Mouse (Mus musculus) testis, postnatal 14 days (tissue): ENCODE results near the gene Fcna.

Experiments used
- DNase-seq: peaks from one replicate; pipeline ENCODE4 v3.0.0; 2021; ENCODE audit warnings: low spot score

Gene Fcna

GRCm38 (mm10) chr2:25577951-25578795 lies 49.7 kb downstream of the Fcna start:
- no peak for DNase-seq

DNA sequence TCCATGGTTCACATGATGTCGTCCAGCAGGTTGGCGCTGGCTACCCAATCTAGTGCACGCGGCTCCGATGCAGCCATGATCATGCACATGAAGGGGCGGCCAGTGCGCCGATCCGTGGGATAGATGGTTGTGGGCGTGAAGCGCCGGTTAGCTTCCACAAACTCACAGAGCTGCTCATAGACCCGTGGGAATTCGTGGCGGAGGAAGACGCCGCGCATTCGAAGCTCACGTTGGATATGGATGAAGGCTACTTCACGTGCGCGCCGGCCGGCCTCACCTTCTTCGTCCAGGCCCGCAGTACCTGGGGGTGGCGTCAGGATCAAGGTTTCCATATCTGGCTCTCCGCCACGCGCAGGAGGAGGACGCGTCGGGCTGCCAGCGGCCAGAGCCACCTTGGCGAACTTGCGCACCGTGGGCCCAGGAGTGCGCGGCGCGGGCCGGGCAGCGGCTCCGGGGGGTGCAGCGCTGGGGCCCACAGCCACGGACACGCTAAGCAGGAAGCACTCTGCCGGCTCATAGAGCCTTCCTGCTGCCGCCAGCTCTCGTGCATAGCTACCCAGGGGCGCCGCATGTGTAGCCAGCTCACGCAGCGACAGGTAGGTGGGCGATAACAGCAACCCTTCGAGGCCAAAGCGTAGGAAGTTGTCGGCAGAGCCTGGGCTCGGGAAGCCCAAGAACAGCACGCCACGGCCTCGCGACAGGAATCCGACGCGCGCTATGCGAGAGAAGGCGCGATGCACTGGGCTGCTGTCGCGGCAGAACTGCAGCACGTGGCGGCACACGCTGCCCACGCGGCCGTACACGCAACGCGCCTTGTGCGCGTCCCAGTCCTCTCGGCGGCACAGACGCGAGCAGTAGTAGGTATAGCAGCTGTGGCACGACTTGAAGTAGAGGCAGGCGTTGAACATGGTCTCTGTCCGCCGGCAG lies 50.6 kb downstream of the Fcna start:
- no peak for DNase-seq

DNA sequence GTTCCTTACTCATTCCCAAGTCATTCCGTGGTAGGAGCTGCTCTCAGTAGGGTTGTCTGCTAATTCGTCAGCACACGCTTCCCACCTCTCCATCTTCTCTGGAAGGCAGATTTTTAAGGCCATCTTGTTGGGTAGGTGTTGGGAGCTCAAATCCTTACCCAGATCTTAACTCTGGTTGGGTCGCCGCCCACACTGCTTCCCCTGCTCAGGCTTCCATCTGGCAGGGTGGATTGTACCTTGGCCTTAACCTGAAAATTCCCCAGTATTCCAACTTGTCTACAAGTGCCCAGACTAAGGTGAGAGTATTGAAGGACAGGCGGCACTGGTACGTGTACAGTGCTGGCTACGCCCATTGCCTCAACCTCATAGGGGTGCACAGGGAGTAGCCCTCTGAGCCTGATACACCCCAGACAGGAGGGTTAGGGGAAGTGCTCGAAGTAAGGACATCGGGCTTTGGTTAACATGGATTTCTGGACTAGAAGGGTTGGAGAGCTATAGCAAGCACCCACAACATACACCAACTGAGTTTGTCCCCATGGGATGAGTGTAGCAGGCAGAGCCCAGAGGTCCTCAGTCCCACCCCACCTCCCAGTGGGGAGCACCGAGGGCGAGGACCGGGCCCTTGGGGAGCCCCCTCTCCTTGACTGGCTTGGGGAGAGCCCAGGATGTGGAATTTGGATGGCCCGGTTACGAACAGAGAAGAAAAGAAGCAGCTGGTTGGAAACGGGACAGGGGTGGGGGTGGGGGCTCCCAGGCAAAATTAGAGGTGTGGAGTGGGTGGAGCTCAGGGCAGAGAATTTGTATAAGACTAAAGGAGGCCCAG lies 51.6 kb downstream of the Fcna start:
- DNase-seq, result no peak

- no peak for DNase-seq
These were observed 52.3 kb downstream of the Fcna start for GRCm38 (mm10) chr2:25575432-25576027.
